Mouse (Mus musculus) urinary bladder, postnatal 36 days (tissue): ENCODE measurements at regions not wholly inside any gene's neighbourhood (a gene's known extent, or its start where the extent isn't known, plus 50 kb on each side); places are given as distances from the start of the nearest gene placed in this dataset.

Experiments used
- DNase-seq, 2 experiments: peaks; one replicate each; pipeline ENCODE4 v3.0.0; 2022; ENCODE audit warnings: low spot score in 2 of 2, mixed read lengths in 1 of 2

- no peak for DNase-seq
These were observed 688.6 kb upstream of the BB014433 start for GRCm38 (mm10) chr8:15734461-15734860.

GRCm38 (mm10) chr8:15731324-15731723, 685.4 kb upstream of the BB014433 start:
- DNase-seq: no peak

- DNase-seq: peak; percentile 16 to 53
These were observed 683.2 kb upstream of the BB014433 start for GRCm38 (mm10) chr8:15729075-15729474.

- DNase-seq: no peak
These were observed 680.4 kb upstream of the BB014433 start for GRCm38 (mm10) chr8:15726310-15726709.
